Mouse (Mus musculus) kidney, adult 2 months (tissue): ENCODE measurements around the gene H2-M5. TPM values are rescaled to one million over a fixed set of nuclear protein-coding genes. Genes with fewer than 3 reads are reported as not detected.
"Not testable (repeated sequence)": the region's sequence is repeated elsewhere in the genome, so short reads cannot be mapped to it uniquely, and the experiment has no call there.

Experiments used
- DNase-seq: peaks from one replicate; pipeline ENCODE4 v3.0.0; 2021
- H3K27ac ChIP-seq: fragments of 200-500 bp; 2 replicates; pipeline ENCODE4 v1.5.1; 2012; ENCODE audit warnings: low read depth, low read length, control low read depth, inconsistent platforms; ENCODE audit not compliant: insufficient read depth
- H3K27me3 ChIP-seq: fragments of 200-500 bp; replicated peaks from 2 replicates; pipeline ENCODE4 v1.6.1; 2012; ENCODE audit warnings: mild to moderate bottlenecking, moderate library complexity, low read length, inconsistent platforms; ENCODE audit not compliant: control insufficient read depth, insufficient read depth
- H3K36me3 ChIP-seq: fragments of 200-500 bp; 2 replicates; pipeline ENCODE4 v1.6.1; 2012; ENCODE audit warnings: mild to moderate bottlenecking, moderate library complexity, low read length, inconsistent platforms; ENCODE audit not compliant: control insufficient read depth, insufficient read depth
- H3K4me1 ChIP-seq: fragments of 200-500 bp; 2 replicates; pipeline ENCODE4 v1.6.1; 2011; ENCODE audit warnings: low read length; ENCODE audit not compliant: control insufficient read depth, insufficient read depth
- H3K4me3 ChIP-seq: fragments of 200-500 bp; 2 replicates; pipeline ENCODE4 v1.5.1; 2011; ENCODE audit warnings: mild to moderate bottlenecking, low read depth, low read length, control low read depth; ENCODE audit not compliant: insufficient read depth
- CTCF ChIP-seq: fragments of 200-500 bp; conservative IDR thresholded peaks from 2 replicates; pipeline ENCODE4 v1.5.1; 2011; ENCODE audit warnings: low read depth, mild to moderate bottlenecking, control low read depth, low read length, moderate library complexity, mixed read lengths; ENCODE audit not compliant: insufficient read depth, insufficient read length
- POLR2A ChIP-seq: fragments of 200-500 bp; IDR thresholded peaks from one replicate; pipeline ENCODE4 v1.6.1; 2011; ENCODE audit warnings: low read depth, low read length, control low read depth
- WGBS: fragments of 180-500 bp; shearing (Covaris S2); methylation state at CpG from one replicate; pipeline ENCODE4 v1.1.7; 2018; 5-methylcytosine and 5-hydroxymethylcytosine counted together
- polyA plus RNA-seq: library from polyadenylated mRNA; depleted of rRNA; stranded (reverse); fragments of >200 nt; gene quantifications from 2 replicates; pipeline ENCODE4 v1.2.3, GENCODE M21; 2012; rRNA removed

Gene H2-M5
- polyA plus RNA-seq: 0.03 and 0.08 TPM in 2 replicates

DNA sequence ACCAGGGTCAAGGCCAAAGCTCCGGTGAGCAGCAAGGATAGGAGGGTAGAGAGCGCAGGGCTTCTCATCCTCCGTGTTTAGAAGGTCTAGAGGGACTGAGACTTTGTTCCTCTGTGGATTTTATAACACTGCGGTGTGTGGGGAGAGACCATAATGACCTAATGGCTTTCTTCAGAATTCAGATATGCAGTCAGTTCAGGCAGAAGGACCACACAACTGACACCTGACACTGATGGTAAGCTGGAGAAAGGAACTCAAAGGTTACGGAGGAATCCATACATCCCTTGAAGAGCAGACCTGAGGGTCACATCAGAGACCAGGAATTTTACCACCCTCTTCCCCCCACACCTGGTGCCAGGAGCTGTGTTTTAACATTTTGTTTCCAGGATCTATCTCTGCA lies at the start of gene H2-M5:
Gene H2-M5, minus strand, starts transcription at position 101 of the 400 bp plus-strand sequence.
- no peaks in the 10 kb centered on the region for H3K4me1 ChIP-seq
- H3K4me3 ChIP-seq: no peak within 1 kb of the TSS
- no peak within 1 kb of the TSS for H3K27ac ChIP-seq
- no peaks in the 10 kb centered on the region for H3K36me3 ChIP-seq
- no peaks in the 10 kb centered on the region for H3K27me3 ChIP-seq
- no peak for TF ChIP-seq POLR2A
- TF ChIP-seq CTCF: no peak
- no peak for DNase-seq
- 35% methylated on average over 5 of the region's 5 CpGs for WGBS

DNA sequence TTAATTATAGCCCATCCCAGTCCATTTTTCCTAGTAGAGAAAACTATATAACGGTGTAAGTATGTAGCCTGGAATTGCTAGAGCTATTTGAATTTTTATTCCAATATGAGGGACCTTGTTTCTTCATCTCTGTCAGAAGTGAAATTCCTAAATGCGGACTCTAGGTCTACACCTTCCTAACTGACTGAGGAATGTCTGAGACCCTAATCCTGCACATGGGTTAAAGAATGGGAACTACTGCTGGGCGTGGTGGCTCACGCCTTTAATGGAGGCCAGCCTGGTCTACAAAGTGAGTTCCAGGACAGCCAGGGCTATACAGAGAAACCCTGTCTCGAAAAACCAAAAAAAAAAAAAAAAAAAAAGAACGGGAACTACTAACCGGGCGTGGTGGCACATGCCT lies 39.8 kb upstream of the H2-M5 start:
- TF ChIP-seq CTCF (no peak), POLR2A (no peak)
- Histone ChIP-seq H3K36me3 (no peaks in the 10 kb centered on the region), H3K27me3 (no peaks in the 10 kb centered on the region), H3K4me3 (no peak overlapping the region), H3K27ac (no peak overlapping the region), H3K4me1 (no peaks in the 10 kb centered on the region)
- 63% methylated on average over 8 of the region's 8 CpGs for WGBS
- DNase-seq: no peak

DNA sequence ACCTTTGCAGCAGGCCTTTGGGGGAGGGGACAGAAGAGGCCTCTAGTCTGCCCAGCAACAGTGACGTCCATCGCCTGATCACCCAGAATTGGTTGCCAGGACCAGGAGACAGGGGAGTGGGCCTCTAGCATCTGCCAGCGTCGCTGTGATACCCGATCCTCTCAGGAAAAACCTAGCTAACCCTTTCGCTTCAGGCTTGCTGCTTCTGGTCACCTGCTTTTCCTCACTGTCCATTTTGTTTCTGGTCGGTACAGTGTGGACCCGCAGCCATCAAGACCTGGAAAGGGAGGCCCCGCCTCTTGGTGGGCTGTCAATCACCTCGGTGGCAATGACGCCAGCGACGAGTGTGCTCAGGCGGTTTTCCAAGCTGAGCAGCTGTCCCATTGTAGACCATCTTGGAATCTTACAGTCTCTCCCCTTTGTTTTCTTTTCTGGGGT lies 39.4 kb upstream of the H2-M5 start:
- H3K4me1 ChIP-seq: no peaks in the 10 kb centered on the region
- DNase-seq: peak; percentile 91
- H3K4me3 ChIP-seq: peak overlapping the region; percentile 79
- under 1% methylated on average over 14 of the region's 14 CpGs for WGBS
- TF ChIP-seq CTCF (no peak), POLR2A (no peak)
- no peaks in the 10 kb centered on the region for H3K36me3 ChIP-seq
- no peak overlapping the region for H3K27ac ChIP-seq
- H3K27me3 ChIP-seq: no peaks in the 10 kb centered on the region

DNA sequence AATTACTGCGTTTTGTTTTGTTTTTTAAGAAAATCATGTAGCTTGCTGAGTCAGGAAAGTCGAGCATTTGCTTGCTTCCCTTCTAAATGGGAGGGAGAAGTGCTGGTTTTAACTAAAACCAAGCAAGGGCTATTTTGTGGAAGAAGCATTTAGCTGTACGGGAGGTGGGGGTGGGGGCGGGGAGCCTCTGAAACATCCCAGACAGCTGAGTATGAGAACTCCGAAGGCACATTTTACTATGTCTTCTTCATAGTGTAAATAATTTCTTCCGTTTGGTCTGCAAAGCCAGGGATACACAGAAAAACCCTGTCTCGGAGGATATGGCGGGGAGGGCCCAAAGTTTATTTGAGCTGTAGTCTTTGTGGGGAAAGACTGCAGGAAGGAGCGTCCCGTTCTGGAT lies 38.9 kb upstream of the H2-M5 start:
- no peak overlapping the region for H3K27ac ChIP-seq
- WGBS: 26% methylated on average over 10 of the region's 10 CpGs
- no peak for DNase-seq

DNA sequence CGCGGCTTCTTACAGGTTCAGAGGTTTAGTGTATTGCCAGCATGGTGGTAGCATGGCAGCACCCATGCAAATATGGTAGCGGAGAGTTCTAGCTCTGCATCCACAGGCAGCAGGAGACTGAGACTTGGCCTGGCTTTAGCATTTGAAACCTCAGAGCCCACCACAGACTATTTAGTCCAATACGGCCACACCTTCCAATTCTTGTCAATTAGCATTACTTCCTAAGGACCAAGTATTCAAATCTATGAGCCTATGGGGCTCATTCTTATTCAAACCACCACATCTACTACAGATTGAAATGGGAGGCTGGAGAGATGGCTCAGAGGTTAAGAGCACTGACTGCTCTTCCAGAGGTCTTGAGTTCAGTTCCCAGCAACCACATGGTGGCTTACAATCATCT lies 38.1 kb upstream of the H2-M5 start:
- Histone ChIP-seq H3K4me3 (no peak overlapping the region), H3K27me3 (no peaks in the 10 kb centered on the region), H3K4me1 (no peaks in the 10 kb centered on the region), H3K27ac (no peak overlapping the region), H3K36me3 (no peaks in the 10 kb centered on the region)
- DNase-seq: no peak
- TF ChIP-seq CTCF (no peak), POLR2A (no peak)
- WGBS: 97% methylated on average over 4 of the region's 4 CpGs

More for the DNA sequence above, 38.9 kb upstream of the H2-M5 start:
- no peak overlapping the region for H3K4me3 ChIP-seq
- no peaks in the 10 kb centered on the region for H3K27me3 ChIP-seq
- no peaks in the 10 kb centered on the region for H3K4me1 ChIP-seq
- TF ChIP-seq POLR2A: no peak
- no peak for TF ChIP-seq CTCF
- H3K36me3 ChIP-seq: no peaks in the 10 kb centered on the region

DNA sequence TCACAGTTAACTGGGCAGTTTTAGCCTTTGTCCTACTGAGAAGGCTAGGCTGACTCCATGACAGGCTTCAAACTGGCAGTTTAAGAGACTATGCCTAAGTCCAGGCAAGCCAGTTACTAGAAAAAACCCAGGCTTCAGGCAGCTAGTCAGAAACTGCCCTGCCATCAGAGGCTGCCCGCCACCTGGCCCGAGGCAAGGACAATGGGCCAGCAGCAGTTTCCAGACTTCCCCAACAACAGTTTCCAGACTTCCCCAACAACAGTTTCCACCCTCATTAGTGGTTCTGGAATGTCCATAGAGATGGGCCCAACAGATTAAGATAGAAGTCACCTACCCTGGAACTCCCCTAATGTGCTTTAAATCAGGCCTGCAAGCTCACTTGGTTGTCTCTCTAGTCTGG lies 37.1 kb upstream of the H2-M5 start:
- Histone ChIP-seq H3K4me3 (no peak overlapping the region), H3K27me3 (no peaks in the 10 kb centered on the region), H3K4me1 (no peaks in the 10 kb centered on the region), H3K27ac (no peak overlapping the region), H3K36me3 (no peaks in the 10 kb centered on the region)
- WGBS: 80% methylated on average over 2 of the region's 2 CpGs
- DNase-seq: no peak
- TF ChIP-seq CTCF (no peak), POLR2A (no peak)

DNA sequence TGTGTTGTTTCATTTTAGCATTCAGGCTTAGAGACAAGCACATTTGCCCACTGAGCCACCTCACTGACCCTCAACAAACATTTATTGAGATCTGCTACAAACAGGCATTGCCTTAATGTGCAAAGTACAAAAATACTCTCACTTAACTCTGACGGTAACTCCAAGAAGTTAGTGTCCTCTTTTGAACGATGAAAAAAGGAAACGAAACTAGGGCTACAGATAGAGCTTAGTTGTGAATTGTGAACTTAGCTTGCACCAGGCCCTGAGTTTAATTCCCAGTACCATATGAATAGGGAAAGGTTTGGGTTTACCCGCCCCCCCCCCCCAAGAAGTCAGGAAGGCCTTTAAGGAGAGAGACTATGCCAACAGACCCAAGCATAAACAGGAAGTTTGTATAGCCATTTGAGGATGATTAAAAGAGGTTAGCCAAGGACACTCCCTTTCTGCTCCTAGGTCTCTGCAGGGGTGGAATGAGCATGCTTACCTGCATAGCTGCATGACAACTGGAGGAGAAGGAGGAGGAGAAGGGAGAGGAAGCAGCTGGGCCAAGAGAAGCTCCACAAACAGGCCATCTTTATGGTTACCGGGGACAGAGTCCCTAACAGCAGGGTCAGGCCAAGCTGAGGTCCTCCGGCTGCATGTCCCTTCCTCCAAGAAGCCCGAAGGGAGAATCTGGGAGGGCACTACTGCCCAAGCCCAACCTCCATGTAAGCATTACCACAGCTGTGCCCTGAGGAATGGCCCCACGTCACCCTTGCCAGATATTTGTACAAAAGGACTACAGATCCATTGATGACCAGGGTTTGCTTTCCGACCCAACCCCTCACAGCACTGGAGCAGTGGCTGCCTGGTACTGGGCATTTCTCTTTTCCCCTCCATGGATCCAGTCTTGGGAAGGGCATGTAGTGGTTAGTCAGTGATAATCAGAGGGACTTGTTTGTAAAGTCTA lies 33.6 kb upstream of the H2-M5 start, which contains the start of gene Mog:
Gene Mog, minus strand, starts transcription at position 771 of the 949 bp plus-strand sequence.
- TF ChIP-seq CTCF: no peak
- no peak for TF ChIP-seq POLR2A
- 69% methylated on average over 9 of the region's 9 CpGs for WGBS
- no peaks in the 10 kb centered on the region for H3K36me3 ChIP-seq

DNA sequence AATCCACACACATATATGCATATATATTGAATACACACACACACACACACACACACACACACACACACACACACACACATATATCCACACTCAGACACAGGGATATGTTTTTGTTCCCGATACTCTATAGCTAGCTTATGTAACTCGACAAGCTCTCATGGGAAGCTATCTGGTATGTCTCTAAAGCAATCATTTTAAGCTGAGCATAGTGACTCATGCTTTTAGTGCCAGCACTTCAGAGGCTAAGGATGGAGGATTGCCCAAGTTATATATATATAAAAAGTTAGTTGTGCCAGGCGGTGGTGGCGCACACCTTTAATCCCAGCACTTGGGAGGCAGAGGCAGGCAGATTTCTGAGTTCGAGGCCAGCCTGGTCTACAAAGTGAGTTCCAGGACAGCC lies 29.9 kb upstream of the H2-M5 start:
- not testable (repeated sequence) for H3K36me3 ChIP-seq, H3K4me1 ChIP-seq, DNase-seq, H3K27ac ChIP-seq, H3K4me3 ChIP-seq, H3K27me3 ChIP-seq
- 92% methylated on average over 5 of the region's 5 CpGs for WGBS

More for the DNA sequence above, 33.6 kb upstream of the H2-M5 start, which contains the start of gene Mog:
- H3K27ac ChIP-seq: no peak within 1 kb of the TSS
- no peaks in the 10 kb centered on the region for H3K27me3 ChIP-seq
- no peaks in the 10 kb centered on the region for H3K4me1 ChIP-seq
- no peak for DNase-seq
- no peak within 1 kb of the TSS for H3K4me3 ChIP-seq
